Mouse (Mus musculus) CD8-positive naive resting alpha-beta T cell, adult 2 months (primary cell): ENCODE data around the gene Fars2.

Experiments
- DNase-seq, 2 experiments: peaks; one replicate each; pipeline ENCODE4 v3.0.0; 2022; ENCODE audit warnings: low read depth in 2 of 2, low spot score in 2 of 2

Fars2 gene

GRCm38 (mm10) chr13:36117143-36118014, at the start of gene Fars2, which contains the start of gene Lyrm4:
Gene Fars2 (plus strand): TSS chr13:36117412.
Gene Lyrm4 (minus strand): TSS chr13:36117526.
- DNase-seq = peak; percentile 93 to 97

DNA sequence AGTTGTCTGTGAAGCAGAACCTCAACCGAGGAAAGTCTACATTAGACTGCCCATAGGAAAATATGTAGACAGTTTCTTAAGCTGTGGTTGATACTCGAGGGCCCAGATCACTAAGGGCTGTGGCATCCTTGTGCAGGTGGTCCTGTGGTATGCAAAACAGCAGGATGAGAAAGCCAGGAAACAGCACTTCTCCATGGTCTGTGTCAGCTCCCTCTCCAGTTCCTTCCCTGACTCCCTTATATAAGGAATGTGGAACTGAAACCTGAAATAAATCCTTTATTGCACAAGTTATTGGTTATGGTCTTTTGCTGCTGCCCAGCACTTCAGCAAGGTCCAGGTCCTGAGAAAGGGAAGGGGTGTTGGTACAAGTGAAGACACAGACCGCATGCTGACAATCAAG, 42.7 kb upstream of the Fars2 start:
- no peak for DNase-seq

GRCm38 (mm10) chr13:36081591-36081990, 35.6 kb upstream of the Fars2 start:
- DNase-seq = no peak

GRCm38 (mm10) chr13:36084701-36085100, 32.5 kb upstream of the Fars2 start:
- no peak for DNase-seq

DNA sequence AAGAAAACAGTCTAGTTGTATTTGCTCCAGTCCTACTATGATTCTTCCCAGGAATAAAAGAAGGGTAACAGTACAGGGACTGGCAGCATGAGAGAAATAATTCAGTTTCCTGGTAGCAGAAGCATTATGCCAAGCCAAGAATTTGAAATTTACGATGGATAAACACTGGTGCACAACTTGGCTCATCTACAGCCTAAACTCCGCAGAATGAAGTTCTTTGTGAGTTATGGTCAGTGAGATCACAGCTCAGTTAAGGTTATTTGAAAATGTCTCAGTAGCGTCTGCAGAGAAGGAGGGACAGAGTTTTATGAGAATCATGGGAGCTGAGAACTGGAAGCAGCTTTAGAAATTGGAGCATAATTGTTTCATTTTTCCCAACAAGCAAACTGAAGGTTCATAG, 31.2 kb upstream of the Fars2 start:
- DNase-seq = no peak

DNA sequence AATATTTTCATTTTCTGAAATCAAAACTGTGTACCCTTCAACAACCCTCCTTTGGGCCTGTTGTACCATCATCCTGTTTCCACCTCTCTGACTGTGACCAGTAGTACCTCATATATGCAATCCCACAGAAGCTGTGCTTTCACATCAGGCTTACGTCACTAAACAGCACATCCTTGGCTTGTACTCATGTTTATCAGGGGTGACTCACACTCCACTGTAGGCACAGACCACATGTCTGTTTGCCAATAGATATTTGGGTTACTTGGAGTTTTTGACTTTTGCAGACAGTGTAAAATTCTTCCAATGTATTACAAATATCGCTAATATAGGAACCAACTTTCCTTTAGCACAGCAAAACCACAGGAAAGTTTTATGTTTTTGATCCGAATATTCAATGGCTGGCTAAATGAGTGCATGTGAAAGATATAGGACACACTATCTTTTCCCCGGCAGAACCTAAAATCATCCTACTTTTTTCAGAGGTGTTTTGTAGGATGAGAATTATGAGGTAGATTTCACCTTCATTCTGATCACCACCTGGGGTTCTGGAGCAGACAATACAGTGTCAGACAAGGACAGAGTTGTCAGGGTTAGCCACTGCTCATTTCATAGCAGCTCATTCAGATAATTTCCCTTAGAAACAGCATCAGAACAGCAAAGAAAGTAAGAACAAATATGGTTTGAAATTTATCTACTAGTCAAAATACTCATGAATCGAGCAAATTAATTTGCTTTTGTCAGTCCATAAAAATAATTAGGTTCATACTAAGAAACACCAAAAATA, 30.4 kb upstream of the Fars2 start:
- DNase-seq = no peak

GRCm38 (mm10) chr13:36087427-36087826, 29.8 kb upstream of the Fars2 start:
- DNase-seq = no peak

DNA sequence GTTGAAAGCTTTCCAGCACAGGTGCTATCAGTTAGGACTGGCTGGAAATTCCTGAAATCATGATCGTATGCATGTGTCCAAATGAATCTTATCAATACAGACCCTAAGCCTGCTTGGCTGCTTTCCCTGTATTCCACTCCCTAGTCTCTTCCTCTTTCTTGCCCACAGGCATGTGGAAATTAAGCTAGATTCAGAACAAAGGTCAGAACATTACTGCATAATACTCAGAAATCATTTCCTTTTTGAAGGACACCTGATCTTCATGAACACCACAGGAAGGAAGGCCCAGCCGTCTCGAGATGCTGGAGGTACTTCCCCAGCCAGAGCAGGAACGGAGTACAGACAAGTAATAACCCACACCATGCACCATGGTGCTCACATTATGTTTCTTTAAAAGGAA, 29.0 kb upstream of the Fars2 start:
- no peak for DNase-seq

- DNase-seq = no peak
Observed at GRCm38 (mm10) chr13:36096684-36097383, 20.4 kb upstream of the Fars2 start.

GRCm38 (mm10) chr13:36105591-36105990, 11.6 kb upstream of the Fars2 start:
- no peak for DNase-seq

GRCm38 (mm10) chr13:36108528-36108927, 8.7 kb upstream of the Fars2 start:
- DNase-seq = no peak

GRCm38 (mm10) chr13:36111331-36111730, 5.9 kb upstream of the Fars2 start:
- no peak for DNase-seq

DNA sequence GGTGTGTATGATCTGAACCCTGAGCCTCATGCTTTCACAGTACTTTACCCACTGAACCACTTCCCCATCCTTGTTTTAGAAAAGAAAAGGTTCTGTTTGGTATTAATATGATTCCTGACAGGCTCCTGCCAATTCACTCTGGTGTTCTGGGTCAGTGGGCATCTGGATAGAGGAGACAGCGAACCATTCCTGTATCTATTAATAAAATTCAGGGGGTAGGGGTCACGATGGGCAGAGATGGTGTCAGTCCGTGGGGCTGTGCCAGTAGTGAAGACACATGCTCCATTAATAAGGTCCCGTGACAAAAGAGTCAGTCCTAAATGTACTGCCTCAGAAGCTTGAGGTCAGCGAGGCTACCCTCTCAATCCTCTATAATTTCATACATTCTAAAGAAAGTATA, 4.0 kb upstream of the Fars2 start:
- no peak for DNase-seq

GRCm38 (mm10) chr13:36116520-36117142, 581 bp upstream of the Fars2 start:
- DNase-seq = peak; percentile 19 to 32

DNA sequence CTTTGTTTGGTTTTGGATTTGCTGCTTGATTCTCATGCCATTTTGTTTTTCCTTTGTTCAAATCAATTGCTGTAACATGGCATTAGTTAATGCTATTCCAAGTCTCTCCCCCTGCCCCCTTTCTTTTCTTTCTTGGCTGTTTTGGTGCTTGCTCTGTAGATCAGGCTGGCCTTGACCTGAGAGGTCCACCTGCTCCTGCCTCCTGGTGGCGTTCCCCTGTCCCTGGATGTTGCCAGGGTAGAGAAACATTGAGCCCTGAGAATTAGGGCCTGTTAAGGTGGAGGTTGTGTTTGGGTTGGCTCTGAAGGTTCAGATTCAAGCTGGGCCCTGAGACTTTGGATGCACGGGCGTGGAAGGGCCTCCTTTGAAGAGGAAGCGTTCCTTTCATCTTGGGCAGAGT, 2.5 kb downstream of the Fars2 start:
- DNase-seq = no peak

DNA sequence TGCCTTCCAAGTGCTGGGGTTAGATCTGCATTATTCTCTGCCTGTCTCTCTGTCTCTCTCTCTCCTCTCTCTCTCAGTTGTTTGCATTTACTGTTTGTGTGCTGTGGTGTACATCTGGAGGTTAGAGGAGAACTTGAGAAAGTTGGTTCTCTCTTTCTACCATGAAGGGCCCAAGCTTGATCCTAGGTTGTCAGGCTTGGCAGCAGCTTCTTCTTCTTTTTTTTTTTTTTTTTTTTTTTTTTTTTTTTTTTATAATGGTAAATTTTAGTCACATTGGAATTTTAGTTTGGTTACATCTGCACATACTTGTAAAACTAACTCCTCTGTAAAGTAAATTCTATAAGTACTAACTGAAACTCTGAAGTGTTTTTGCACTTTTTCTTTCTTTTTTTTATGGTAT, 3.4 kb downstream of the Fars2 start:
- DNase-seq = no peak

DNA sequence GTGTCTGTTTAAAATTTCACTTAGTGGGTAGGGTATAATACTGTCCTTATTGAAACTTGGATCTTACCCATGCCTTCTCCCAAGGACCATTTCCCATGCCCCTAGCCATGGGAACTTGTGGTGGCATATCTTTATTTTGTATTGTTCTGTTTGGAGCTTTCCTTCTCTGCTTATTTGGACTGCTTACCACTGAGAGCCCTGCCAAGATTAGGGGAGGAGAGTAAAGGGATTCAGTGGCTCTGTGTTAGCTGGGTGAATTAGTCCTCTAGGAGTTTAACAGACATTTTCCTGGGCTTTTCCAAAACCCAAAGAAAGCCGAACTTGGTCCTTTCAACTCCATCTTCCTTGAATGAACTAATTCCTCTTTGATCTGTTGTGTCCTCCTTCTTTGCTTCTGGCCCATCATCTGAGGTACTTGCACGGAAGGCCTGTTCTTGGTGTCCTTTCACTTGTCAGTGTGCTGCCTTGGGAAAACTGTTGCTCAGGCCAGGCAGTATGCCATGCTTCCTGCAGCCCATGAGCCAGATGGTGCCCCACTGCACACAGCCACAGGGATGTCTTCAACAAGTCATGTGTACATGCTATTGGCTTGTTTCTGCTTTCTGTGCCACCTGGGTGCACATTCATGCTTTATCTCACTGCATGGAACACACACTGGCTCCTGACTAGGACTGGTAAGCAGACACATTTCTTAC, 12.3 kb downstream of the Fars2 start:
- DNase-seq = no peak

- DNase-seq = no peak
Observed at GRCm38 (mm10) chr13:36131401-36131800, 14.2 kb downstream of the Fars2 start.

DNA sequence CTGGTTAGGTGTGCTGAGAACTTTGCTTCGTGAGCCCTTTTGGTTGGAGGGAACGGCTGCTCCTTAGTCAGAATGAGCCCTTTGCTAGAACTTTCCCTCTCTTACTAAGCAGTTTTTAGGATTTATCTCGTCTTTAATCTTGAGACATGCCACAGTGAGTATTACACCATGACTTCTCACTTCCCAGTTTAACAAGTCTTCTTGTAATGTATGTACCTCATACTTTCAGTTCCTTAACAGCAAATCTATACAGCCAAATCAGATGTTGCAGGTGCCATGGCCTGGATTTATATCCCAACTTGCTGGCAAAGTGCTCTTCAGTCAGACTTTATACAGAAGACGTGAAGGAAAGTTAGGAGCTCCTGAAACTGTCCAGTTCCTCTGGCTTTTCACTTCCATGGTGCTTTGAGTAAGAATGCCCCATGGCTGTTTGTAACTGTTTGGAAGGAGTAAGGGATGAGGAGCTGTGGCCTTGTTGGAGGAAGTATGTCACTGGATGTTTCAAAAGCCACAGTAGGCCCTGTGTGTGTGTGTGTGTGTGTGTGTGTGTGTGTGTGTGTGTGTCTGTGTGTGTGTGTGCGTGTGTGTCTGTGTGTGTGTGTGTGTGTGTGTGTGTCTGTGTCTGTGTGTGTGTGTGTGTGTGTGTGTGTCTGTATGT, 14.9 kb downstream of the Fars2 start:
- no peak for DNase-seq

DNA sequence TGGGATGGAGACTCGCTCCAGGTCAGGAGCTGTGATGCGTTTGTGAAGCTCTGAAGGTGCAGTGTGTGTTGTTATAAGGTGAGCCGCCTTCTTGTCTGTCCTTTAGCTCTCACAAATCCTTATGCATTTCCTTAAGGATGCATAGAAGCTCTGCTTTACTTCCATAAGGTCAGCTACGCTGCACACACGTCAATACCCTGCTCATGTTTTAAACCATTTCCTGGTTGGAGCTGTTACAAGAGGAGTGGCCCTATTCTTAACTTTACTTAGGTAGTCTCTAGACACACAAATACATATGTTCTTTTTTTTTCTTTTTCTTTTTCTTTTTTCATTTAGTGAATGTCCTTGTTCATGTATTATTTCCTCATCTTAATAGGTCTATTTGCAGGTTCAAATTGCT, 22.5 kb downstream of the Fars2 start:
- DNase-seq = no peak
